Mouse (Mus musculus): Measurements from ENCODE around the gene Psma7. TPM values are rescaled to one million over a fixed set of nuclear protein-coding genes. Genes with fewer than 3 reads are reported as not detected.

The Psma7 gene
- polyA plus RNA-seq, 1 experiment from 2014 or later = 612 TPM

DNA sequence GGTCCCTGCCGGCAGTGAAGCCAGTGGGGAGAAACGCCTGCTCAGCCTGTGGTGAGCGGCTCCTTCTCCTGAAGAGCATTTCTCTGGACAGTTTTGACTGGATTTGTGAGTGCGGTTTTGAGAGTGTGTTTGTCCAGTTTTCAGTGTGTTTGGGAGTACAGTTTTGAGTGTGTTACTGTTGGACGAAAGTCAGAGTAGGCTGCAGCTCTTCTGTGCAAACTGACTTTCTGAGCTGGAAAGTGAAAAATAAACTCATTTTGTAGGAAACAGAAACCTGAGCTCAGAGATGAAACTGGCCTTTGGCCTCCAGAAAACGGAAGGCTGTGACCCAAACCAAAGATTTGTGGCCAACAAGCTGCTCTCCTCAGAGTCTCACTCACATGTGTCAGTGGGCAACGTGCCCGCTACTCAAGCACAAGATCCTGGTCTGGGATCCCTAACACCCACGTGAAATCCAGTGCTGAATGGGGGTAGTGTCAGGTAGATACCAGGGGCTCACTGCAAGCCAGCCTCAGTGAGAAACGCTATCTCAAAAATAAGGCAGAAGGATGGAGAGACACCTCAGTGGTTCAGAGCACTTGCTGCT is 55.7 kb downstream of the Psma7 start:
- Histone ChIP-seq H3K36me3 (no peaks in the 10 kb centered on the region), H3K4me2 (replicated peaks) (no peak overlapping the region), H3K9me3 (no peaks in the 10 kb centered on the region), H3K27me3 (peaks cover 3% of the 10 kb centered on the region; the same call in 1 of the 2 replicates), H3K9ac (no peak overlapping the region), H3K4me1 (peaks cover 4% of the 10 kb centered on the region; the same call in 1 of the 2 replicates), H3K27ac (no peak overlapping the region), H3K4me3 (no peak overlapping the region)
- 77% methylated on average over 10 of the region's 10 CpGs for WGBS
- ATAC-seq (ENCODE audit: low FRiP score, low read depth) = no peak

Other genes starting within 250 kb of the Psma7 start
- gene Taf4, start 65.8 kb downstream of the Psma7 start, polyA plus RNA-seq (2015; fragmentation: Nextera tagmentation; extraction: Ambion mirVana) = 2.7 and 3.3 TPM in 2 replicates
- gene Lsm14b, start 17.4 kb downstream of the Psma7 start, polyA plus RNA-seq (2015; fragmentation: Nextera tagmentation; extraction: Ambion mirVana) = 11.2 and 11.7 TPM in 2 replicates
- gene Ss18l1, start 76 bp upstream of the Psma7 start, polyA plus RNA-seq (2015; fragmentation: Nextera tagmentation; extraction: Ambion mirVana) = 6.0 and 6.5 TPM in 2 replicates
- 29.5 and 29.9 TPM in 2 replicates for gene Mtg2, start 28.2 kb upstream of the Psma7 start, polyA plus RNA-seq (2015; fragmentation: Nextera tagmentation; extraction: Ambion mirVana)
- not detected in 2 replicates for gene Hrh3, start 62.1 kb upstream of the Psma7 start, polyA plus RNA-seq (2015; fragmentation: Nextera tagmentation; extraction: Ambion mirVana)
- 38.7 and 40.1 TPM in 2 replicates for gene Osbpl2, start 76.9 kb upstream of the Psma7 start, polyA plus RNA-seq (2015; fragmentation: Nextera tagmentation; extraction: Ambion mirVana)
- 196 and 199 TPM in 2 replicates for gene Adrm1, start 129.1 kb upstream of the Psma7 start, polyA plus RNA-seq (2015; fragmentation: Nextera tagmentation; extraction: Ambion mirVana)
- 15.6 and 15.8 TPM in 2 replicates for gene Lama5, start 183.4 kb upstream of the Psma7 start, polyA plus RNA-seq (2015; fragmentation: Nextera tagmentation; extraction: Ambion mirVana)
- gene Rps21, start 214.9 kb upstream of the Psma7 start, polyA plus RNA-seq (2015; fragmentation: Nextera tagmentation; extraction: Ambion mirVana) = 572 and 605 TPM in 2 replicates
- 14.7 and 16.6 TPM in 2 replicates for gene Cables2, start 231.1 kb upstream of the Psma7 start, polyA plus RNA-seq (2015; fragmentation: Nextera tagmentation; extraction: Ambion mirVana)
- 1.00 and 1.2 TPM in 2 replicates for gene Rbbp8nl, start 247.4 kb upstream of the Psma7 start, polyA plus RNA-seq (2015; fragmentation: Nextera tagmentation; extraction: Ambion mirVana)